Mouse (Mus musculus): Measurements from ENCODE around the gene Padi1.

DNA sequence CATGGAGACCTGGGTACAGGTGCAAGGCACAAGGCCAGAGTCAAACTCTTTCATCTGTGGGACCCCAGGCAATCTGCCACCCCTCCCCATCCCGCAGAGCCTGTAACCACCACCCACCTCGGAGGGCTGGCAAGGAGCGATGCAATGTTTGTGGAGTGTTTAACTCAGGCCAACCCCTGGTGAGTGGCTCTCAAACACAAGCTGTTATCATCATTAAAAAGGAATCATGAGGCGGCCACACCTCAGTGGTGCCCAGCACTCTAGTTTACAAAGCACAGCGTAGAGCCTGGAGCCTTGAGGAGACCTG, 27.1 kb upstream of the Padi1 start:
- TF ChIP-seq CTCF (IDR thresholded peaks at IDR 0.05; ENCODE audit: low read depth, low read length) (no peak), GATA1 (IDR thresholded peaks at IDR 0.05; ENCODE audit: borderline replicate concordance, low read length) (no peak), TAL1 (conservative IDR thresholded peaks at IDR 0.05; ENCODE audit: low read depth, low read length) (no peak)

Data from G1E (cell line).